Mouse (Mus musculus): ENCODE measurements around the gene Hpf1. TPM values are rescaled to one million over a fixed set of nuclear protein-coding genes. Genes with fewer than 3 reads are reported as not detected.

The Hpf1 gene
- polyA plus RNA-seq, 1 experiment from 2014 or later = 75.8 TPM

- under 1% methylated on average over 15 of the region's 15 CpGs for WGBS (ENCODE audit: insufficient replicate concordance)
- H3K9ac ChIP-seq (ENCODE audit: low read depth, low read length) = peak overlapping the region; percentile 81
- peaks cover 19% of the 10 kb centered on the region for H3K4me1 ChIP-seq (ENCODE audit: control insufficient read depth, insufficient read depth, low read length)
- H3K4me3 ChIP-seq (ENCODE audit: low read depth, low read length) = peak overlapping the region; percentile 53
- peak overlapping the region; percentile 98 for H3K27ac ChIP-seq (ENCODE audit: low read depth, low read length)
- H3K9me3 ChIP-seq (replicated peaks; ENCODE audit: control insufficient read depth, low read length) = no peaks in the 10 kb centered on the region
- ATAC-seq (replicated peaks; ENCODE audit: insufficient number of reproducible peaks, low FRiP score, low TSS enrichment) = peak; percentile 95
- no peaks in the 10 kb centered on the region for H3K36me3 ChIP-seq (ENCODE audit: control insufficient read depth, insufficient read depth, low read length)
- H3K27me3 ChIP-seq (ENCODE audit: control insufficient read depth, insufficient read depth, low read length) = no peaks in the 10 kb centered on the region
- H3K4me2 ChIP-seq = peak overlapping the region; percentile 59
Measured at GRCm38 (mm10) chr8:60954281-60955014, 64.2 kb downstream of the Hpf1 start.

GRCm38 (mm10) chr8:60956847-60957246 lies 66.6 kb downstream of the Hpf1 start:
- Histone ChIP-seq H3K4me1 (ENCODE audit: control insufficient read depth, insufficient read depth, low read length) (peaks cover 6% of the 10 kb centered on the region; the same call in 1 of the 2 replicates), H3K27me3 (ENCODE audit: control insufficient read depth, insufficient read depth, low read length) (no peaks in the 10 kb centered on the region), H3K4me2 (no peak overlapping the region), H3K9ac (ENCODE audit: low read depth, low read length) (no peak overlapping the region), H3K9me3 (replicated peaks; ENCODE audit: control insufficient read depth, low read length) (no peaks in the 10 kb centered on the region), H3K27ac (ENCODE audit: low read depth, low read length) (peak overlapping the region; percentile 71; the same call in 1 of the 2 replicates), H3K36me3 (ENCODE audit: control insufficient read depth, insufficient read depth, low read length) (no peaks in the 10 kb centered on the region), H3K4me3 (ENCODE audit: low read depth, low read length) (no peak overlapping the region)
- peak; percentile 29; the same call in 1 of the 2 replicates for ATAC-seq (replicated peaks; ENCODE audit: insufficient number of reproducible peaks, low FRiP score, low TSS enrichment)
- 70% methylated on average over 7 of the region's 7 CpGs for WGBS (ENCODE audit: insufficient replicate concordance)

Other genes starting within 250 kb of the Hpf1 start
- gene Clcn3, start 92.9 kb downstream of the Hpf1 start, polyA plus RNA-seq (2014; fragmentation: Nextera tagmentation; extraction: Ambion mirVana) = 24.4 and 29.2 TPM in 2 replicates
- 15.4 and 16.4 TPM in 2 replicates for gene Nek1, start 102.8 kb downstream of the Hpf1 start, polyA plus RNA-seq (2014; fragmentation: Nextera tagmentation; extraction: Ambion mirVana)